Mouse (Mus musculus): ENCODE measurements at regions not wholly inside any gene's neighbourhood (a gene's known extent, or its start where the extent isn't known, plus 50 kb on each side); places are given as distances from the start of the nearest gene placed in this dataset.
"Not testable (repeated sequence)": the region's sequence is repeated elsewhere in the genome, so short reads cannot be mapped to it uniquely, and the experiment has no call there.

GRCm38 (mm10) chr3:134330943-134331342 is 94.7 kb downstream of the Cxxc4 start:
- DNase-seq, result no peak

GRCm38 (mm10) chr3:134331499-134332153 is 95.3 kb downstream of the Cxxc4 start:
- no peak for DNase-seq

DNA sequence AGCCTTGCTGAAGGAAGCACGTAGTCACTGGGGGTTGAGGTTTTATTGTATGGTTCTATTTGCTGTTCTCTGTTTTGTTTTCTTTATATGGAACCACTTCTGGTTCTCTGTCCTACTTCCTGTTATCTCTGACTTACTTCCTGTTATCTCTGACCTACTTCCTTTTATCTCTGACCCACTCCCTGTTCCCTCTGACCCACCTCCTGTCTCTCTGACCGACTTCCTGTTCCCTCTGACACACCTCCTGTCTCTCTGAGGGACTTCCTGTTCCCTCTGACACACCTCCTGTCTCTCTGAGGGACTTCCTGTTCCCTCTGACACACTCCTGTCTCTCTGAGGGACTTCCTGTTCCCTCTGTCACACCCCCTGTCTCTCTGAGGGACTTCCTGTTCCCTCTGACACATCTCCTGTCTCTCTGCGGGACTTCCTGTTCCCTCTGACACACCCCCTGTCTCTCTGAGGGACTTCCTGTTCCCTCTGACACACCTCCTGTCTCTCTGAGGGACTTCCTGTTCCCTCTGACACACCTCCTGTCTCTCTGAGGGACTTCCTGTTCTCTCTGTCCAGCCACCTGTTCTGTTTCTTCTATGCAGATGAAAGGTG is 102.9 kb downstream of the Cxxc4 start:
- not testable (repeated sequence) for DNase-seq

- no peak for DNase-seq
These were observed 129.7 kb downstream of the Cxxc4 start for GRCm38 (mm10) chr3:134365948-134366347.

GRCm38 (mm10) chr3:134366761-134367160 is 130.5 kb downstream of the Cxxc4 start:
- no peak for DNase-seq

DNA sequence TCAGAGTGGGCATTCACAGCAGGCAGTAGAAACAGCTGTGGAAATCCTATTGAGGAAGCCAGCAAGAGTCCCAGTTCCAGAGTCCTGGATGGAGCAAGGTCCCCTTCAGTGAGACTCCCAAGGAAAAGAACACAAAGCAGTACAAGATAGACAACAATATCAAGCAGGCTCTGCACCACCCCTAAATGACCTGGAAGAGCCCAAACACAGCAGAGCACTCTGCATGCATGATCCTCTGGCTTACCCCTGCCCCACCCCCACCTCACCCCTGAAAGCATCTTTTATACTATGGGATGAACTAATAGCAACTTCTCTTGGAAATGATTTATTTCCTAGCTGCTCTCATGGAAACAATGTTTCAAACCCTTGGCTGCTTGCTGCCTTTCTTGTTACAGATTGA is 132.3 kb downstream of the Cxxc4 start:
- no peak for DNase-seq

- DNase-seq, result no peak
These were observed 132.8 kb downstream of the Cxxc4 start for GRCm38 (mm10) chr3:134369126-134369525.

DNA sequence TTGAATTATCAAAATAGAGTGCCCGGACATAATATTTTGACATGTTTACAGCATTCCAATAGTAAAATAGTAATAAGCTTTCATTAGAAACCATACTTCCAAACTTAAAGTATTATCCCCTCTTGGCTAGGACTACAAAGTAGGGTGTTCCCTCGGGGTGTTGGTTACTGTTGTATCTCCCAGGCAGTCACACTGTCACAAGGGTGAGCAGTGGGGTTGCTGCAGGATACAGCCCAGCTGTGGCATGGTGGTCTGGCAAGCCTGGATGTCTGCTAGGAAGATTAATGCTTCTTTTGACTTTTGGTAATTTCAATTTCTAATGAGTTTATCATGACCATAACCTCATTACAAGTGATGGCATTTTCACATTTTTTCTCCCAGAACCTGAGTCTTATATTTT is 143.3 kb downstream of the Cxxc4 start:
- DNase-seq, result no peak

- no peak for DNase-seq
These were observed 154.4 kb downstream of the Cxxc4 start for GRCm38 (mm10) chr3:134390472-134391336.

DNA sequence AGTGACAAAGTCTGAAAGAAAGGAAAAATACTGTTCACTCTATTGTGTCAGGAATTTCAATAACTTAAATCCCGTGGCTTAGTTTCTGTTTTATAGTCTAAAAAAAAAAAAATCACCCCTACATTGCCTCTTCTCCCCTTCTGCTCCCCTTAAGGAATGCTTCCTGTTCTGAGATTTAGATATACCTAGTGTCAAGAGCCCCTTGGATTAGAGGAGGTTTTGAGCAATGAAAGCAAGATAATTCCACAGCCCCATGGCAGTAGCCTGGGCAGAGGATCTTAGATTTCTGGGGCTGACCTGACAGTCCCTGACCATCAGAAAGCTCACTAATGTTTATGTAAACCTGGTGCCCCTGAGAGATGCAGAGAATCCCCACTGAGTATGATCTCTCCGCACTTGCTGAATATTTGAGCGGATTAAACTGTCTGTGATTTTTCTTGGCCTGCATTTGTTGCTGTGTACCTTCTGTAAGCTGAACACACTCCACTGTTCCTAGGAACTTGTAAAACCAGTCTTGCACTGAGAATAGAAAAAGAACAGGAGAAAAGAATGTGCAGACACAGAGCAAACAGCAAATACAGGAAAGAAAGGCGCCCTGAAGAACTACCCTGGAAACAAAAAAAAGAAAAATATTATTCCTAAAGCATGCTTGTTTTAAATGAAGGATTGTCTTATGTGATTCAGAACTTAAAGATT is 164.3 kb downstream of the Cxxc4 start:
- DNase-seq, result no peak

- DNase-seq, result no peak
These were observed 179.5 kb downstream of the Cxxc4 start for GRCm38 (mm10) chr3:134415606-134416328.

DNA sequence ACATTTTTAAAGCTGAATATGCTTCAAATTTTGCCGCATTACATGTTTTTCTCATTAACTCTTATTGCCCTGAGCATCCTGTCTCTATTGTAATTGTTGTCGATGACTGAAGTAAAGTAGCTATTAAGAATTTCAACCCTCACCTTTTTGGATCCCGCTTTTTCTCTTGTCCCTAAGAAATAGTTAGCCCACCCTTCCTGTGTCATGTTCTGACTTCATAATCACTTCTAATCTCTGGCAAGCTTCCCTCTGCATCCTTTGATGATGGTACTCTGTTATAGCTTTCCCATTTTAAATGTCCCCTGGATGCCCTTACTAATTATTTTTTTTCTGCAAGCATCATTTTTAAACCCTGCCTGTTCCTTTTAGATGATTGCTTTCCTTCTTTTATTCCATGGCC is 191.3 kb downstream of the Cxxc4 start:
- no peak for DNase-seq

GRCm38 (mm10) chr3:134466611-134467010 is 230.3 kb downstream of the Cxxc4 start:
- no peak for DNase-seq

DNA sequence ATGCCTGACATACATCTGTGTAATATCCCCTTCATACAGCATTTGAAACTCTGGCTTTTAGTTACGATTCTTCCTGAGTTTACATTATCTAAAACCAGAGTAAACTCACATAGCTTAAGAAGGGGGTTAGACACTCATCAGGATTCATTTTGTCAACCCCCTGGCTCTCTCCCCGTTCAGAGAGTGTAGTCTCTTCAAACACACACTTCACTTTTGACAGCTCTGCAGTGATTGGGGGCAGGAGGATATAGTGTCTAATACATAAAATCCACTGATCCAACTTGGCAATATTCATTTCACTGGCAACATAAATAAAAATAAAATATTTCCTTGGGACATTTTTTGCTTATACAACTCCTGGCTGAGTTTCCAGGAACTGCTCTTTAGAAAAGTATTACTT is 251.0 kb downstream of the Cxxc4 start:
- DNase-seq, result no peak

GRCm38 (mm10) chr3:134489966-134490543 is 253.8 kb downstream of the Cxxc4 start:
- no peak for DNase-seq

- no peak for DNase-seq
These were observed 273.4 kb downstream of the Cxxc4 start for GRCm38 (mm10) chr3:134509702-134510101.

- no peak for DNase-seq
These were observed 289.5 kb downstream of the Cxxc4 start for GRCm38 (mm10) chr3:134525795-134526194.

- no peak for DNase-seq
These were observed 268.7 kb upstream of the Tacr3 start for GRCm38 (mm10) chr3:134560144-134560543.

GRCm38 (mm10) chr3:134578759-134579158 is 250.0 kb upstream of the Tacr3 start:
- DNase-seq, result no peak

- no peak for DNase-seq
These were observed 240.2 kb upstream of the Tacr3 start for GRCm38 (mm10) chr3:134588630-134589029.

DNA sequence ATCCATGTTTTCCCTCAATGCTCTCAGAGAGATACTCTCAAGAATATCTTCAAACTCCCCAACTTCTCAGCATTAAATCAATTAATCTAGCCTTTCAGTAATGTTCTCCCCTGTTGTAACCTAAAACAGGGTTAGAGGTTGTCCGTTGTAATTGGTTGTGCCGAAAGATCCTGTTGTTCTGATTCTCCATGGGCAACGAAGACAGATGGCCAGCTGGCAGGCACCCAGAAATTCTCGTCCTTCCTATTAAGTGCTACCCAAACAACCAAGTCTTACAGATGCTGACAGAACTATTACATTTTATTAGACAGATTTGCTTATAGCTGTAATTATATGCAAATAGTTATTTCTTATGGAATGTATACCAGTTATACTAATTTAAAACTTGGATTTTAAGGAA is 225.9 kb upstream of the Tacr3 start:
- DNase-seq, result no peak

DNA sequence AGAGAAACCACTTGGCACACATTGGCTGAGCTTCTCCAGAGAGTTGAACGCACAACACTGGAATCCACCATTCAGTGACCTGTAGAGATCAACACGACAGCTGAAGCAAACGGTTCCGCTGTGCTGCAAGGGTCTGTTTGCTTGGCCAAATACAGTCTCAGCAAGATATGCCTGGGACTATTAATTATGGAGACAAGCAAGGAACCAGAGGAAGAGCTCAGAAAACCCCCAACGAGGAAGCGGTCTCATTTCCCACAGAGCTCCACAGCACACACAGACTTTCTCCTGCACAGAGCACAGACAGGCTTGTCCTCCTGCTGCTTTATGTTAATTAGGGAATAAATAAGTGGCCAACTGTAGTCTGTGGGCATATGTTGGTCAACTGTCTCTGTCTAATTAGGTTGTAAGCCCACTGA is 223.4 kb upstream of the Tacr3 start:
- DNase-seq, result no peak

All from kidney, adult 18-20 months (tissue).